Mouse (Mus musculus): ENCODE results near the gene Vmn1r20.
"Not testable (repeated sequence)": the region's sequence is repeated elsewhere in the genome, so short reads cannot be mapped to it uniquely, and the experiment has no call there.

The Vmn1r20 gene

DNA sequence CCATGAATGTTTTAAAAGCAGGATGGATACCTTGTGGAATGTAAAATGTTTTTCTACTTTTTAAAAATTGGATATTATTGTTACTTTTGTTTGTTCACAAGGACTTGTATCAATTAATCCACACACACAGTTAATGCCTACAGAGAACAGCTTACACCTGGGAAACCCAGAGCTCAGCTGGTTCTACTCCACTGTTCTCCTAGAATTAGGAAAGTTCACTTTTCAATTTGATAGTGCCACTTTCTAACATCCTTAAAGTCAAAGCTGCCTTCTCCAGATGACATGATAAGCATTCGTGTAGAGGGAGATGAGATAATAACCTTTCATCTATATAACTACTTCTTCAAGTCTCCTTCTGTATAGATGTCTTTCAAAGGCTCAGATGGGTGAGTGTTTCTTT, at the start of gene Vmn1r20:
TSS of gene Vmn1r20 (plus strand) at position 301 of the 400 bp plus-strand sequence.
- in situ Hi-C loops (cut with MboI, MseI) = no loop called here

DNA sequence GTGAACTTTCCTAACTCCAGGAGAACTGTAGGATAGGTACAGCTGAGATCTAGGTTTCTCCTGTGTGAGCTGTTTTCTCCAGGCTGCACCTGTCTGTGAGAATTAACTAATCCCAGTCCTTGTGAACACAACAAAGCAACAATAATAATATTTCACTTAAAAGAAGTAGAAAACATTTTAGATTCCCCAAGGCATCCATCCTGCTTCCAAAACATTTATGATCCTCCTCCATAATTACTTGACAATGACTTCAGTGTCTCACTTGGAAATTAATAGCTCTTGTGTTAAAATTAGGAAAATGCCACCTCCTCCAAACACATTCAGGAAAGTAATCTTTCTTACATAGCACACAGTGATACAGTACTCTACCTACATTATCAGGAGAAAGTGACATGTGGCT, 33.0 kb upstream of the Vmn1r20 start, which contains the start of gene Vmn1r18:
TSS of gene Vmn1r18 (minus strand) at position 101 of the 400 bp plus-strand sequence.
- in situ Hi-C loops (cut with MboI, MseI) = no loop called here

DNA sequence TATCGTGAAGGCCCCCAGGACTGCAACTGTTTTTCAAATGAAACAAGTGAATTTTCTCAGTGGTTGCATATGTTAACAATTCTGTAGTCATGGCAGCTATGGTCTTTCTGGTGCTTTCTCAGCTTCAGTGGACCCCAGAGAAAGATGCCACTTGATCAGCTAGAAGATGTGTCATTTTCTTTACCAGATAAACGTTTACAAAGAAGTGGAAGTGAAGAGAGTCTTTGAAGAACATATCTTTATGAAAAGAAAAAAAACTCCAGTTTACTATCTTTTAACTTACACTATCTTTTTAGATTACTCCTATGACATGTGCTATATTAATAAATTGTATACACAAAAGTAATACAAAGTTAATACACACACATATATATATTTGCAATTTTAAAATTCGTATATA, 25.2 kb upstream of the Vmn1r20 start, which contains the start of gene Vmn1r19:
TSS of gene Vmn1r19 (plus strand) at position 301 of the 400 bp plus-strand sequence.
- in situ Hi-C loops (cut with MboI, MseI) = not testable (repeated sequence)

DNA sequence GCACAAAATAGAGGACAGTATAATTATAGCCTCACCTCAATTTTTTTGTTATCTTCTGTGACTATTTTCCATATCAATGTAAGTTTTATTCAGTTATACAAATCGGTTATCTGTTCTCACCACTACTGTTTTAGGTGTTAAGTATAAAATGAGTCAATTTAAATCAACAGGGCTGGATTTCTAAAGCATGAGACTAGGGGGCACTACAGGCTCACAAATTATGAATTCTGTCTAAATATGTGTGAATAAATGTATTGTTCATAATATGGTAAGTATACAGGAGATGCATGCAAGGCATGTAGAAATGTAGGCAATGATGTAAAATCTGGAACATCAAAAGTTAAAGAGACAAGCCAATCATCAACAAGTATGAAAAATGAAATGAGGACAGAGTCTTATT, 2.5 kb downstream of the Vmn1r20 start:
- in situ Hi-C loops (cut with MboI, MseI) = loop anchor here (10.0 kb wide), 1 partner anchor 784 kb away; the partner anchor contains the start of gene Vmn1r27

DNA sequence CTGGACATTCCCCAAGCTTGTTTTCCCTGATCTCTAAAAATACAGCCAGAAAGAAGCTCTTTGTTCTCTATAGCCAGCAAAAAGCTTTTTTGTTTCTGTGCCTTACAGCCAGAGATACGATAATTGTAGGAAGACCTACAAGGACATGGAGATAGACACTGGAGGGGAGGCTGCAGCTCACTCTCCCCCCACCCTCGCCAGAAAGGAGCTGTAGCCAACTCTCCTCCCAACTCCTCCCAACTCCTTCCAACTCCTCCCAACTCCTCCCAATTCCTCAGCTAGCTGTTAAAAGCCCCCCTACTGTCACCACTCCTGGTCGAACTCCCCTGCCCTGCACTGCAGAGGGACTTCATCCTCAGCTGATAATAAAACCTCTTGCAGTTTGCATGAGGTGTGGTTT, 39.4 kb downstream of the Vmn1r20 start:
- in situ Hi-C loops (cut with MboI, MseI) = not testable (repeated sequence)
